Mouse (Mus musculus): Measurements from ENCODE around the gene Rbfox3. TPM values are rescaled to one million over a fixed set of nuclear protein-coding genes. Genes with fewer than 3 reads are reported as not detected.

Gene Rbfox3
- total RNA-seq, 4 experiments from 2014 or later = 229 to 281 (median 270) TPM

DNA sequence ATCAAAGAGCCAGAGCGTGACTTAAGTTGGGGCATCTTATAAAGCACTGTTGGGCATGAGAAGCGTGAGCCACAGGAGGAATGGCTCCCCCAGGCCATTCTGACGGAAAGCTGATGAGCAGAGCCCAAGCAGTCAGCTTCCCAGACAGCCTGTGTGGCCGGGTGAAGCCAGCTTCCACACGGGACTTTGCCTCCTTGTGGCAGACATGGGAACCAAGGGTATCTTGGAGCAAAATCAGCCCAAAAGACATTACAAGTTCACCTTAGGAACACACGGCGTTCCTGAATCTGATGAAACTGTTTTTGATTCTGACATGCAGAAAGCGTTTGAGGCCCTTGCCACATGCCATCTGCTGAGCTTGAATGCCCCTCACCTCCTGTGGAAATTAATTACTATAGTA lies 303.5 kb downstream of the Rbfox3 start:
- no peak for DNase-seq (ENCODE audit: low spot score in 2 of 2)

DNA sequence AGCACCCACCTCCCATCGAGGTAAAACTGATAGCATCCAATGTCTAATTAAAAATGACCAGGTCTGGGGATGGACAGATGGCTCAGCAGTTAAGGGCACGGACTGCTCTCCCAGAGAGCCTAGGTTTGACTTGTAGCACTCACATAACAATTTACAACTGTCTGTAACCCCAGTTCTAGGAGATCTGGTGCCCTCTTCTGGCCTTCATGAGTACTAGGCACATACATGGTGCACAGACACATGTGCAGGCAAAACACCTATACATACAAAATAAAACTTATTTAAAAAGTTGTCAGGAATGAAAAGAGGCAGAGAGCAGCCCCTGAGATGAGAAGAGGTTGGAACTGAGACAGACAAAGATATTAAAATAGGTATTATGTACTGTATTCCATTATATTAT lies 305.8 kb downstream of the Rbfox3 start:
- DNase-seq (ENCODE audit: low spot score in 2 of 2) = no peak

DNA sequence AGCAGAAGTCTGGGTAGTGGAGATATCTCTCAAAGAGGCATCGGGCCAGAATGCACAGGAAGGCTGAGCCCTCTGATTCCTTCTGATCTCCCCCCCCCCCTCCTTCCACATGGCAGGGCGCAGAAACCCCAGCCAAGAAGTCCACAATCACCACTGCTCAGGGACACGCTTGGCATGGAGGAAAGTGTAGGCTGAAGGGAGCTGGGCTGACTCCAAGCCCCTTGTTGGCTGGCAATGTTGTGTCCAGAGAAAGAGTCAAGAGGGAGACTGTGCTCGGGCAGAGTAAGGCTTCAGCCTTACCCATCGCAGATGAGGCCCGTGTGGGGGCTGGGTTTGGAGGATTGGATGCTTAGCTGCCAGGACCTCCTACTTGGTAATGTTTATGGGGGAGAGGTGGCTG lies 307.2 kb downstream of the Rbfox3 start:
- DNase-seq (ENCODE audit: low spot score in 2 of 2) = no peak

DNA sequence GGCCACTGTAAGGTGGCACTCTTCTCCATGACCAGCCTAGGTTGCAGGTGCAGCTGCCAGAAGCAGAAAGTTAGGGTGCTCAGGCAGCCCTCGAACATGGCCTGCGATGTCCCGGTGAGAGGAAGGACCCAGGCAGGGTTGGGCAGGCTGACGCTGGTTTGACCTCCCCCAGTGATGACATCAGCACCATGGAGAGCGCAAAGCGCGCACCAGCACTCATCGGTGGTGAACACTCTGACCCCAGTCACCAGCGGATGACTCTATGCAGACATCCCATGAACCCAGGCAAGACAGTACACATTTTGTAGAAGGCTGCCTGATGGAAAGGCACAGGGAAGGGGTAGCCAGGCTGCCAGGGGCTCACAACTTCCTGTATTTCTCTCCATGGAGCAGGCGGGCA lies 308.3 kb downstream of the Rbfox3 start:
- DNase-seq (ENCODE audit: low spot score in 2 of 2) = no peak

DNA sequence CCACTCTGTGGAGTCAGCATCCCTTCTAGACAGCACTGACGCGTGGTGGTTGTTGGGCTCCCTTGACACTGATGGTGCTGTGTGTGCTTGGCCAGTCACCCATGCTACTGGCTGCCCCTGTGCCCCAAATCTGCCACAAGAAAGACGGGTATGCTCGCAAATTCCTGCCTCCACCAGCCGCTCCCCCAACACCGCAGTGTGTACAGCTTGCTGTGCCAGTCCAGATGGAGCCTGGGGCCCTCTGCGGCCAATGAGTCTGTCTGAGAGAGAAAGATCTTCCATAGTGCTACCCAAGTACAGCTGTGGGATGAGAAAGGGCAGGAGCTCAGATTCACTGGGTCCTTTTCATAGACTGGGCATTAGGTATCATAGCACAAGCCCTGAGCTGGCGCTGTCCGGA lies 309.9 kb downstream of the Rbfox3 start:
- DNase-seq (ENCODE audit: low spot score in 2 of 2) = no peak

DNA sequence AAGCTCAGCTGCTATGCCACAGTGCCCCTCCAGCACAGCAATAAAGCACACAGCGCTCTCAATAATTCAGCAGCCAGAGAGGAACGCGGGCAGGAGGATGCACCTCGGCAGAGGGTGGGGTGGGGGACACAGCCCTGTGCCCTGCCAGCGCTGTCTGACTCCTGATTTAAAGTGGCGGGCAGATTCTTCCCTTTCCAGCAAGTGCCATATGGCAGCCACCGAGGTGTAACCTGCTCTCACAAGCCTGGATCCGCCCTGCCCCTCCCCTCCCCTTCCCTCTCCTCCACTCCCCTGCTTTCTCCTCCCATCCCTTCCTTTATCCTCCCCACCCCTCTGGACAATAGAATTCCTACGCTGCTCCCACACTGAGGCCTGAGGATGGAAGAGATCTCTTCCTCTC lies 311.2 kb downstream of the Rbfox3 start:
- DNase-seq (ENCODE audit: low spot score in 2 of 2) = no peak

DNA sequence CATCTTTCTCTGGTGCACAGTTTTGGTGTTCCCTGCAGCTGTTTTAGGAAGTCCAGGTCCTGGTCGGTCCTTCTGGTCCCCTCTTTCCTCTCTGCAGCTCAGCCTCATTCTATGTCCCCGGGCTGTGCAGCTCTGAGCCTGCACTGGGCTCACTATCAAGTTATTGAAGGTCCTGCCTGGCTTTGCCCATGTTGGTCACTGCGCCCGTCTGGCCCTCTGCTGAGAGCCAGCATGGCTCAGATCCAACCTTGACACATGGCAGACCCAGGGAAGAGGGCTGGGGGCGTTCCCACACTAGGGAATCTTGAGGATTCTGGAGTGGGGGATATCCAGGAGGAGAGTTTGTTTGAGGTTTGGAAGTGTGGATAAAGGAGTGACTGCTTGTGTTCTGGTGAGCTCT lies 312.7 kb downstream of the Rbfox3 start:
- DNase-seq (ENCODE audit: low spot score in 2 of 2) = no peak

DNA sequence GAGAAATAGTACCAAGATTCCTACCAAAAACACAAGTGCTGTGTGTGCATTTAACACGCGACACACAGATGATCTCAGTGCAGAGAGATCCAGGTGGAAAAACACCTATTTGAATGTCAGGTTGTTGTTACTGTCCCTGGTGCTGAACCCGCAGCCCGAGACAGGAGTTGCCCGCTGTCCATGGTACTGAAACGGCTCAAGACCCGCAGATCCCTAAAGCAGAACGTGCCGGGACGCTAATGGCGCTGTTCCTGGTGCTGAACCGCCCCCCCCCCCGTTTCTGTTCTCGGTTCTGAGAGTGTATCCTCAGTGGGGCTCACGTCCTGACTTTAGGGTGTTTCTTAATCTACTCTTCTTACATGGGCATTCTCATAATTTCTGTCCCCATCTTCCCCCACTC lies 326.6 kb downstream of the Rbfox3 start:
- DNase-seq (ENCODE audit: low spot score in 2 of 2) = peak in 1 of 2 experiments; percentile 22

DNA sequence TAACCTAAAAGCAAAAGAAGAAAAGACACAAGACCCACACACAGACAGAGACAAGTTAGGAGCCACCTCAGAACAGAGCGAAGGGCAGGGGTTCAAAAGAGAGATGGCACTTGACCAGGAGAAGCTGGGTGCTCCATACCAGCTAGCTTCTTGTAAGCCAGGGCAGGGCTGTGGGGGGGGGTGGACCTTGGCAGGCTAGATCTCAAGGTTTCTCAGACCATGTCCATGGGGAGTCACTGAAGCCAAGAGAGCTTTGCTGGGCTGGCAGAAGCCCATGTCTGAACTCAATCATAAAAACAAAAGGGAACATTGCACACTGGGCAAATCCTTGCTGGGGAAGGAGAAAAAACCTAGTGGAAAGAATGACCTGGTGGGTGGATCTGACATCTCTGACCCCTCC lies 327.4 kb downstream of the Rbfox3 start:
- DNase-seq (ENCODE audit: low spot score in 2 of 2) = no peak

DNA sequence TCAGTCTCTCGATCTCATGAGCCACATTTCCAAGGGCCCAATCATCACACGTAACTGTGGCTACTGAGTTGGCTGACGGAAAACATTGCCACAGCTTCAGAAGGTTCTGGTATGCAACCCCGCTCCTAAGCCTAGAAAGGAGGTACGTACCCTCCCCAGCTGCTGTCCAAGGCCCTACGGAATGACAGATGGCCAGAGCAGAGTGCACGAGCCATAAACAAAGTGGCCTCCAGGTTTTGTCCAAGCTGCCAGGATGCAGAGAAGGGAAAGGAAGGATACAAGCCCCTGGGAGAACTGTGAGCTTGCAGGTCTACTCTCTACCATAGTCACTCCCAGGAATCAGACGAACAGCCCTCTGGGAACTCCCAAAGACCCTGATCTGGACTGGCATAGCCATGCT lies 327.8 kb downstream of the Rbfox3 start:
- DNase-seq (ENCODE audit: low spot score in 2 of 2) = no peak

DNA sequence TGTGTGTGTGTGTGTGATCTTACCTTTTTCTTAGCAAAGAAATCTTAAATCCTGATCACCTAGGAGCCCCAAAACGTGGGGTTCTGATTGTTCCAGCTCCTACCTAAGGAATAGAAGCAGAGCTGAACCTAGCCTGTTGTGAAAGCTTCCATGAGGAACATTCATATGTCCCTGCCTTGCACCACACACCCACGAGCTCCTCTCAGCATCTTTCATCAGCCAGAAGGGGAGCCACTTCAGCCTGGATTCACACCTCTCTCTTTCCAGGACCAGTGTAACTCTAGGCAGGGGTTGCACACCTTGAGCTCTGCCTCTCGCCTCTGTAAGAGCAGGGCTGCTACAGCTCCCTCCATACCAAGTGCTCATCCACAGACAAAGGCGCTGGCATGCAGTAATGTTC lies 330.4 kb downstream of the Rbfox3 start:
- no peak for DNase-seq (ENCODE audit: low spot score in 2 of 2)

DNA sequence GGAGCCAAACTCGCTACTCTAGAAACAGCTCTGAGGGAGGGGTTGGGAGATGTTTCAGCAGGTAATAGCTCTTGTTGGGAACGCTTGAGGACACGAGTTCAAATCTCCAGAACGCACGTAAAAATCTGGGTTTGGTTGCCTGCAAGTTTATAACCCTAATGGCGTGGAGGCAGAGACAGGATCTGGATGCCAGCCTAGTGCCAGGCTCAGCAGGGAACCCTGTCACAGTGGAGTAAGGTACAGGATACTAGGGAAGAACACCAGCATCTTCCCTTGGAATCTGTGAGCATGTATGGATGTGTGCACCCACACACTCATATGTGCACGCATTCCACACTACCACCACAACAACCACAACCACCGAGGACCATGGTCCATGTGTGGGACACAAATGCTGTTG lies 331.8 kb downstream of the Rbfox3 start:
- no peak for DNase-seq (ENCODE audit: low spot score in 2 of 2)

DNA sequence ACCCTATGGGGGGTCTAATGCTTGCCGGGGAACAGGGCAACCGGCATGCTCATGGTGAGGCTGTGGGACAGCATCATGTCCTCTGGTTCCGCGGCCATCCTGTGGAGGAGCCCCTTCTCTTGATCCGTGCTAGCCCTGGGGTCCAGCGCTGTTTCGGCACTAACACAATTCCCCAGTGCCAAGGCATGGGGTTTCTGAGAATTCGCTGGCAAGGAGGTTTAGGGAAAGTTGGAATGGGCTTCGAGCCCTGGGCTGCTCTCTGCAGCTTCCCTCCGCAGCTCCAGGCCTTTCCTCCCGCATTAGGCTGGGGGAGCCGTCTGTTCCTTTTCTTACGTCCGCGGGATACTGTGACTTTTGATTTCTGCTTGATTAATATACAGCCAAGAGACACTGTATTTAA lies 334.1 kb downstream of the Rbfox3 start:
- DNase-seq (ENCODE audit: low spot score in 2 of 2) = no peak

DNA sequence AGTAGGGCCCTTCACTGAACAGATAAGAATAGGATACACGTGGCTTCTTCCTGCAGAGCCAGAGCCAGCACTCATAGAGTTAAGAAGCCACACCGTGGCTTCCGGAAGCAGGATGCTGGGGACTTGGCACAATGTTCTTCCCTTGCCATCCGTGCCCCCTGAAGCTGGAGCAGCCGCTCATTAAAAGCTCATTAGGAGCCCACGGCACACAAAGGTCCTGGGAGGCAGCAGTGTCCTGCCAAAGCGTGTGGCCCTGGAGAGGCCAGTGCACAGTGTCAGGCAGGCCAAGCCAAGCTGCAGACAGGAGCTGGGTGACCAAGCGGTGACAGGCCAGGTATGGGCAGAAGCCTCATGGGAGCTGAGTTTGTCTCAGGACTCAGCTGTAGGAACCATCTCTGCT lies 334.8 kb downstream of the Rbfox3 start:
- no peak for DNase-seq (ENCODE audit: low spot score in 2 of 2)

DNA sequence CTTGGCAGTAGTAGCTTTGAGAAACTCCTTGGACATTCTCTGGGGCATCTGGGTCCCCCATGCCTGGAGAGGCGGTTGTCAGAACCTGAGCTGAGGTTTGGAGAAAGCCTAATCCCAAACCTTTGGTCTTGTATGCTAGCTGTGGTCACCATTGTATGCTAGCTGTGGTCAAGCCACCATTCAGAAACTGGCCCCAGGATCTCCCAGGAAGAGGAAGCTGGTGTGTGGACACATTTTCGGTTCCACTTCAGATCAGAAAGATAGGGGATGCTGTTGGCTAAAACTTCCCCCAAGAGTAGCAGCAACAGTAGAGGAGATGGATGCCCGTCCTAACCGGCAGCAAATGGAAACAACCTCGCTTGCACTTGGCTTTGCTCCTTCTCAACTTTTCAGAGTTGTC lies 337.0 kb downstream of the Rbfox3 start:
- DNase-seq (ENCODE audit: low spot score in 2 of 2) = no peak

DNA sequence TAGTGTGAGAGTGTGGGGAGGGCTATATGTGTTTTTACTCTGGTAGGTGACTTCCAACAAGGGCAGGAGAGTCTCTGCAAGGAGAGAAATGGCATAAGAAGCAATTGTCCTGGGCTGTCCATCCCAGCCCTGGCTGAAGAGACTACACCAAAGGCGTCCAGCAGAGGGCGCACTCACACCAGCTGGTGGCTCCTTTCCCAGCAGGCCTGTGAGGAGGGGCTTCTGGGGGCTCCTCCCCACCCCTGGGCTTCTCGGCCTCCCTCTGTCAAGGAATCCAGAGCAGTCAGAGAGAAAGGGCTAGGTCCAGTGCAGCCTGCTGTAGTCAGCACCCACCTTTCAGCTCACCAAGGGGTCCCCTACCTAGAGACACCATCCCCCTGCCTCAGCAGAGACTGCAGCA lies 337.8 kb downstream of the Rbfox3 start:
- peak in 1 of 2 experiments; percentile 50 for DNase-seq (ENCODE audit: low spot score in 2 of 2)

DNA sequence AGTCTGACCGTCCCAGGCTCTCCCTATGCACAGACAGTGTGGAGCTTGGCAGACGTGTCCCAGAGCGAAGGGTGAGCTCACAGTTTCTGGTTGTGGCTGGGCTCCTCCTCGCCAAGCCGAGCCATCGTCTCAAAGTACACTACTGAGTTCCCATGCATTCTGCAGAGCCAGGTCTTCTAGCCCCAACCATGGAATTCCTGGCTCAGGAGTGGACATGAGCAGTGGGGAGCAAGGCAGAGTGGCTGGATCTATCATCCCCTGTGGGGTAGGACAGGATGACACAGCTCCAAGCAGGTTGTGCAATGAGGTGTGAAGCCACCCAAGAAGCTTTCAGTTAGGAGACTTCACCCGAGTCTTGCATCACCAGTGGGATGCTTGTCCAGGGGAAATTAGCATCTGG lies 338.4 kb downstream of the Rbfox3 start:
- no peak for DNase-seq (ENCODE audit: low spot score in 2 of 2)

DNA sequence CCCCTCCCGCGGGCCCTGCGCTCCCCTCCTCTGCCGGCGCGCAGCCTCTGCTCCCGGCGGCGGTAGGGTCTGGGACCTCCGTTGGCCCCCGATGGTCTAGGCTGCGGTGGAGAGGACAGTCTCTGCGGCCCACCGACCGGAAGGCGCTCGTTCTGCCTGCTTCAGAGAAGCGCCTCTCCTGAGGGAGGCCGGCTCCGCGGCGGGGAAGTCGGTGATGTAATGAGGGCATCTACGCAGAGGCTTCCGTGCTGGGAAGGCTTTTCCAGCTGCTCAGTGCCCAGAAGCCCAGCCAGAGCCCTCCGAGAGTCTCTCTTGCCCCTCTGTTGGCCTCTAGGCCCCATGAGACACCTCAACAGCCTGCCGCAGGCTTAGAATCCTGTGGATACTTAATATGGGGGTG lies 341.2 kb downstream of the Rbfox3 start:
- DNase-seq (ENCODE audit: low spot score in 2 of 2) = no peak

DNA sequence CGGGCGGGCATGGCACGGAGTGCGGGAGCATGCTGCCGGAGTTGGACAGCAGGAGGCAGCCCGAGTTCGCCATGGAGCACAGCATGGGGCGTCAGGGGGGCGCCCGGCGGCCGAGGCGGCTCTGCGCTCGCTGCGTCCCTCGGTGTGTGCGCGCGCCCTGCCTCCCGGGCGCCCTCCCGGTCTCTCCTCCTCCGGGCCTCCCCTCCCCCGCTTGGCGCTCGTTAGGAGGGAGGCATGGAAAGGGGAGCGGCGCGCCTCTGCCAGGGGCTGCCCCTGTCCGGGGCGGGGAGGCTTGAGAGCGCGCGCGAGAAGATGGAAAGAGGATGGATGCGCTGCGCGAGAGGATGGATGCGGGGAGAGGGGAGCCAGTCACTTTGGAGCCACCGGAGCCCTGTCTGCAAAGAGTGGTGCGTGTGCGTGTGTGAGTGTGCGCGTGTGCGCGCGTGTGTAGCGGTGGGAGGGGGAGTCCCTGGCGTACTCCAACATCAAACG lies 341.8 kb downstream of the Rbfox3 start:
- peak in 1 of 2 experiments; percentile 33 for DNase-seq (ENCODE audit: low spot score in 2 of 2)

DNA sequence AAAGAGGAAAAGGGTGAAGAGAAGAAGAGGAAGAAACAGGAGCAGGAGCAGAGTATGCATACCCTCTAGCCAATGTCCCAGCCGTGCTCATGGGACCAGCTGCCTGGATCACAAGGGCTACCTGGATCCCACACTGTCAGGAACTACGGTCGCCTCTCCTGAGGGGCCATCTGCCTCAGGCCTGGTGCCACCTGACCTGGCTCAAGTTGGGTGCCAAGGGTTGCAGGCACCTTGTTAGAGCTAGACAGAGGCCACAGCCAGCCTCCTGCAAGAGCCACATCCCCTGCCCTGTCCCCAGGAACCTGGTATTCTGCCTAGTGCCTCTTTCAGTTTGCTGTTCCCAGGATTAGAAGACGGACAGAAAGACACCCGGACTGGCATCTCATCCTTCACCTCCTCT lies 347.5 kb downstream of the Rbfox3 start:
- no peak for DNase-seq (ENCODE audit: low spot score in 2 of 2)

DNA sequence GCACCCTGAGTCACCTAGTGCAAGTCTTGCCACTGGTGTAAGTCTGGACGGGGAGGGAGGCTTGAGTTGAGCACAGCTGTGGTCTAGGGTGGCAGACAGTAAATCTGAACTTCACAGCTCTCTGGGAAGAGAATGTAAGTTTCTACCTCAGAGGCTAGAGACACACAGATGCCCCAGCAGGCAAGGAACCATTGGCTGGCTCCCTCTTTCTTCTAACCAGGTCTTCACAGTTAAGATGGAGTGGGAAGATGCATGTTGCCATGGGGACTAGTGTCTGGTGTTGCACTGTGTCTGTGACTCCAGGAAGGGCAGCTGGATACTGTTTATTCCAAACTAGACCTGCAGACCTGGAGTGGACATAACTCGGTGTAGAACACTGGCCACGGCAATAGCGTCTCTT lies 348.6 kb downstream of the Rbfox3 start:
- DNase-seq (ENCODE audit: low spot score in 2 of 2) = no peak

DNA sequence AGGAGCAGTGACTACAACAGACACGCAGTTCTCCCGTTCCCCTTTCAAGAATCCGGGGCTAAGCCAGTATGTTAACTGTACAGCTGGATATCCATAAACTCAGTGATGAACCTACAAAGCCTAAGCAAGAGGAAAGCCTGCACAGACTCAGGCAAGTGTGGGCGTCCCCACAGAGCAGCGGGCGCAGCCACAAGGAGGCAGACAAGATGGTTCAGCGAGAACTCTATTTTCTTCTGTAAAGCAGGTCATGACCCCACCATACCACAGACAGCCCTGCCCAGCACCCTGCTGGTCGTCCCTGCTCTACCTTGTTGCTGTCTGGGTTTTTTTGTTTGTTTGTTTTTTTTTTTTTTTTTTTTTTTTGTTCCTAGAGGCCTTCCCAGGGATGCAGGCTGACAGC lies 353.2 kb downstream of the Rbfox3 start:
- no peak for DNase-seq (ENCODE audit: low spot score in 2 of 2)

DNA sequence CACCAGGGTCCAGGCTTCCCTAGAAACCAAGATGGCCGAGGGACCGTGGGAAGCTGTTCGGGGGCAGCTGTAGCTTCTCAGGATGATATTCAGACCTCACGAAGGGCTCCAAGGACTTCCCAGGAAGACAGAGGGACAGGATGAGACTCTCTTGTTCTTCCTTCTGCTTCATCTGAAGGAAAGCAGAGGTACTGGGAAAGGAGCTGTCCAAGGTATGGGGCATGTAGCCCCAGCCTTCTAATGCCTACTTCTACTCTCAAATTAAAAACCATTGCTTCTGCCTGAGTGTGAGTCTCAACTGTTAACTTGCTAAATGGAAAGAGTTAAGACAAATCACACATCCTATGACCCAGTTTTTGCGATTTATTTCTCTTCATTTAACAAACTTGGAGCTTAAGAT lies 355.8 kb downstream of the Rbfox3 start:
- DNase-seq (ENCODE audit: low spot score in 2 of 2) = no peak

DNA sequence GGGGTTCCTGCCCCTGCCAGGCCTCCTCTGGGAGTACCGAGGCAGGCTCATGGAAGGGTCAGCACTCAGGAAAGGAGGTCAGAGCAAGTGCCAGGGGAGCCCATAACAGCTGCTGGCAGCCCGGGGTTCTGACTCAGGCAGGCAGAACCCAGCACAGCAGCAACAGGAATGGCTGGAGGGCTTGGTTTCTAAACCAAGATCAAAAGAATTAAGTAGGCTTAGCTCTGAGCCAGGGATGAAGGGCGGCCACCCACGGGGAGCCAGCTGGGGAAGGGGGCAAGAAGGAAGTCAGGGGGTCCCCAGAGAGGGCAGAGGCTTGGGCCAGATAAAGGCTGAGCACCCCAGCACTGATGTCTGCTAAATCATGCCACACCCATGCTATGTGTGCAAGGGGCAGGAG lies 356.9 kb downstream of the Rbfox3 start:
- no peak for DNase-seq (ENCODE audit: low spot score in 2 of 2)

Measured in layer of hippocampus, adult 8-10 months (tissue).